Mouse (Mus musculus) ES-E14 (cell line): ENCODE measurements at regions not wholly inside any gene's neighbourhood (a gene's known extent, or its start where the extent isn't known, plus 50 kb on each side); places are given as distances from the start of the nearest gene placed in this dataset.

Source experiments
- HCFC1 ChIP-seq: IDR thresholded peaks from 2 replicates; pipeline ENCODE4 v1.6.1; 2012; ENCODE audit warnings: low read length, inconsistent platforms, borderline replicate concordance; ENCODE audit not compliant: insufficient read depth
- MAFK ChIP-seq: IDR thresholded peaks from 2 replicates; pipeline ENCODE4 v1.6.1; 2014; ENCODE audit warnings: mild to moderate bottlenecking, low read depth, low read length, inconsistent platforms; ENCODE audit not compliant: insufficient read depth
- ZC3H11A ChIP-seq: IDR thresholded peaks from 2 replicates; pipeline ENCODE4 v1.6.1; 2012; ENCODE audit warnings: low read depth, mild to moderate bottlenecking, inconsistent platforms, low read length, borderline replicate concordance
- ZNF384 ChIP-seq: IDR thresholded peaks from 2 replicates; pipeline ENCODE4 v1.6.1; 2012; ENCODE audit warnings: low read depth, low read length, inconsistent platforms

GRCm38 (mm10) chr8:26887551-26887950 is 89.6 kb upstream of the Zfp703 start:
- no peak for TF ChIP-seq ZNF384
- TF ChIP-seq MAFK = no peak
- no peak for TF ChIP-seq ZC3H11A
- TF ChIP-seq HCFC1 = no peak
